Mouse (Mus musculus) MEL (cell line): ENCODE measurements around the gene Cdyl.

ENCODE experiments used
- CTCF ChIP-seq, 3 experiments: IDR thresholded peaks in 2 of 3; conservative IDR thresholded peaks in 1 of 3; 2 replicates each; pipeline ENCODE4 v1.5.1; 2011 to 2012; ENCODE audit warnings: low read length in 3 of 3, low read depth in 2 of 3, mild to moderate bottlenecking in 2 of 3, improper control_type of control experiment in 1 of 3, inconsistent platforms in 1 of 3, mixed read lengths in 1 of 3, moderate library complexity in 1 of 3; ENCODE audit not compliant: control insufficient read depth in 1 of 3, insufficient read depth in 1 of 3, poor library complexity in 1 of 3, severe bottlenecking in 1 of 3
- GATA1 ChIP-seq: IDR thresholded peaks from 2 replicates; pipeline ENCODE4 v1.6.1; 2011; ENCODE audit warnings: low read depth, low read length, improper control_type of control experiment
- NELFE ChIP-seq: IDR thresholded peaks from 2 replicates; pipeline ENCODE4 v1.6.1; 2011; ENCODE audit warnings: low read depth, low read length, improper control_type of control experiment
- RCOR1 ChIP-seq: IDR thresholded peaks from 2 replicates; pipeline ENCODE4 v1.6.1; 2012; ENCODE audit warnings: low read depth, mild to moderate bottlenecking, inconsistent platforms, low read length, improper control_type of control experiment
- TCF12 ChIP-seq: IDR thresholded peaks from 2 replicates; pipeline ENCODE4 v1.6.1; 2014; ENCODE audit warnings: low read depth, mild to moderate bottlenecking, inconsistent platforms, low read length, improper control_type of control experiment, moderate library complexity
- UBTF ChIP-seq: IDR thresholded peaks from 2 replicates; pipeline ENCODE4 v1.6.1; 2012; ENCODE audit warnings: low read depth, mild to moderate bottlenecking, inconsistent platforms, low read length, improper control_type of control experiment, moderate library complexity, borderline replicate concordance; ENCODE audit not compliant: insufficient read depth

DNA sequence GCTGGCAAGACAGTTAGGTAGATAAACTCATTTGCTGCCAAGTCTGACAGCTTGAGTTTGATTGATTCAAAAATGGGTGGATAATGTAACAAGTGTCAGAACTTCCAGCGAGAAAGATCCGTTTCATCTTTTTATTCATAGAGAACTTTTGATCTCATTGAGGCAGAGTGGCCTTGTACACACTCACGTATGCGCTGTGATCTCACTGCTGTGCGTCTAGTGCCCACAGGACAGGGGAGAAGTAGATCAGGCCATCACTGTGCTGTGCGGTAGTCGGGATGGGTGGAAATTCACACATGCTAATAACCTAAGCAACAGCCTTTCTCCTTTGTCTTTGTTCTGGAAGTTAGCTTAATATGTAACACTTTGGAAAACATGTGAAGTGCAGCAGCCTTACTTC is 146.5 kb downstream of the Cdyl start:
- TF ChIP-seq CTCF (IDR thresholded peaks at IDR 0.05 in 2 of 3, conservative IDR thresholded peaks at IDR 0.05 in 1 of 3; ENCODE audit: control insufficient read depth in 1 of 3, insufficient read depth in 1 of 3, low read depth in 2 of 3, low read length in 3 of 3, poor library complexity in 1 of 3, severe bottlenecking in 1 of 3) (no peak), GATA1 (no peak), UBTF (no peak), NELFE (no peak), TCF12 (no peak), RCOR1 (no peak)
